Mouse (Mus musculus) midbrain, postnatal 0 days (tissue): Measurements from ENCODE around the gene Nipsnap3b. TPM values are rescaled to one million over a fixed set of nuclear protein-coding genes. Genes with fewer than 3 reads are reported as not detected.

ENCODE experiments used
- ATAC-seq: fragments of 200-750 bp; cut with Nextera tagmentation; 2 replicates; pipeline ENCODE4 v1.8.0; 2017; ENCODE audit warnings: moderate number of reproducible peaks, mild to moderate bottlenecking, moderate TSS enrichment, moderate library complexity; ENCODE audit not compliant: low FRiP score
- DNase-seq: peaks from one replicate; pipeline ENCODE4 v3.0.0-alpha.2; 2015; ENCODE audit warnings: low spot score
- H3K27ac ChIP-seq: fragments of 300-500 bp; sonication (generic); 2 replicates; pipeline ENCODE4 v1.5.1; 2014; ENCODE audit warnings: low read depth, mild to moderate bottlenecking, low read length, mixed read lengths
- H3K27me3 ChIP-seq: fragments of 300-500 bp; sonication (generic); 2 replicates; pipeline ENCODE4 v1.6.1; 2014; ENCODE audit warnings: low read length, control low read depth, mixed read lengths; ENCODE audit not compliant: insufficient read depth
- H3K36me3 ChIP-seq: fragments of 300-500 bp; sonication (generic); 2 replicates; pipeline ENCODE4 v1.6.1; 2014; ENCODE audit warnings: low read length, control low read depth, mixed read lengths; ENCODE audit not compliant: insufficient read depth
- H3K4me1 ChIP-seq: fragments of 300-500 bp; sonication (generic); 2 replicates; pipeline ENCODE4 v1.6.1; 2014; ENCODE audit warnings: mild to moderate bottlenecking, control low read depth, antibody characterized with exemption, low read length, mixed read lengths; ENCODE audit not compliant: insufficient read depth
- H3K4me2 ChIP-seq: fragments of 300-500 bp; sonication (generic); 2 replicates; pipeline ENCODE4 v1.6.1; 2014; ENCODE audit warnings: low read depth, mild to moderate bottlenecking, low read length, mixed read lengths; ENCODE audit not compliant: poor library complexity, severe bottlenecking
- H3K4me3 ChIP-seq: fragments of 300-500 bp; sonication (generic); 2 replicates; pipeline ENCODE4 v1.5.1; 2014; ENCODE audit warnings: low read depth, mild to moderate bottlenecking, low read length, moderate library complexity
- H3K9ac ChIP-seq: fragments of 300-500 bp; sonication (generic); replicated peaks from 2 replicates; pipeline ENCODE4 v1.6.1; 2014; ENCODE audit warnings: mild to moderate bottlenecking, low read length, moderate library complexity, mixed read lengths; ENCODE audit not compliant: poor library complexity, severe bottlenecking
- H3K9me3 ChIP-seq: fragments of 300-500 bp; sonication (generic); 2 replicates; pipeline ENCODE4 v1.6.1; 2016; ENCODE audit warnings: low read length, control low read depth
- CTCF ChIP-seq: IDR thresholded peaks from 2 replicates; pipeline ENCODE4 v1.5.1; 2016; ENCODE audit warnings: antibody characterized with exemption, mild to moderate bottlenecking
- WGBS: fragments of 180-500 bp; shearing (Covaris S2); extraction: QIAGEN DNeasy Blood & Tissue Kit; methylation state at CpG from one replicate; pipeline ENCODE4 v1.1.7; 2014; 5-methylcytosine and 5-hydroxymethylcytosine counted together
- polyA plus RNA-seq: library from polyadenylated mRNA; unstranded; fragments of >200 nt; fragmentation: Nextera tagmentation; extraction: Ambion mirVana; gene quantifications from 2 replicates; pipeline ENCODE4 v1.2.1, GENCODE M21; 2015
- total RNA-seq: library from RNA; depleted of rRNA; stranded (reverse); fragments of >200 nt; gene quantifications from 2 replicates; pipeline ENCODE4 v1.2.3, GENCODE M21; 2014; rRNA removed

Nipsnap3b gene
- total and polyA plus RNA-seq, 2 experiments from 2014 or later, result 110 to 180 TPM

DNA sequence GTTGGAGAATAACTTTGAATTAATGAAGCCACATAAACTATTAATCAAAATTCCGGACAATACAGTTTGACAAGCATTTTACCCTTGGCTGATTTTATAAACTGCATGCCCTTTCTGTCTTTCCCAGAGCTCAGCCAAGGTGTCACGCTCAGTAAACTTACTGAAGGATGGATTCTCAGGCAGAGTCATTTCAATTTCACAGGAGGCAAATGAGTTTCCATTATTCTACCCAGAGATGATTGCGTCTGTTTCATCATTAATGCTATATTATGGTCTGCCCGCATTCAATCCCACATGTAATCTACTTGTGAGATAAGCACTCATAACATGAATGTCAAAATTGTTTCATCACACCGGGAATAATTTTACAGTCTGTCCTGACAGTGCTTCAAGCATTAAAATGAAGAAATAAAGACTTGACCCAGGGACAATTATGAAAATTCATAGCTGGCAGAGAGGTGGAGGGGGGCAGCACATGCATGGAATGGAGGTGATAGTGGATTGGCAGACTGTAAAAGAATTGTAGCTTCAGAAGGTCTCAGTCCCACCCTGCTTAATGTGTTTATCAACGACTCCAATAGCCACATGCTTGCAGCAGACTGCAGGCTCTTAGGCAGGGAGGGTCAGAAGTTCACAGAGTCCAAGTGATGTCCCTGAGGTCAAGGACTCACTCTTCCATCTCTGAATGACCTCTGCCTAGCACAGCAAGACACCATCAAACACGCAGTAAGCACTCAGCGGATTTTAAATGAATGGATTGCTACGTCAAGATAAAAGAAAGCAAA, 34.8 kb downstream of the Nipsnap3b start:
- no peaks in the 10 kb centered on the region for H3K9me3 ChIP-seq
- no peaks in the 10 kb centered on the region for H3K4me1 ChIP-seq
- H3K4me2 ChIP-seq, result no peak overlapping the region
- H3K4me3 ChIP-seq, result no peak overlapping the region
- DNase-seq (no peak), ATAC-seq (no peak)
- TF ChIP-seq CTCF, result no peak
- H3K9ac ChIP-seq, result no peak overlapping the region
- H3K27ac ChIP-seq, result no peak overlapping the region
- no peaks in the 10 kb centered on the region for H3K27me3 ChIP-seq
- WGBS, result 42% methylated on average over 9 of the region's 9 CpGs
- H3K36me3 ChIP-seq, result peaks cover 3% of the 10 kb centered on the region; the same call in 1 of the 2 replicates

DNA sequence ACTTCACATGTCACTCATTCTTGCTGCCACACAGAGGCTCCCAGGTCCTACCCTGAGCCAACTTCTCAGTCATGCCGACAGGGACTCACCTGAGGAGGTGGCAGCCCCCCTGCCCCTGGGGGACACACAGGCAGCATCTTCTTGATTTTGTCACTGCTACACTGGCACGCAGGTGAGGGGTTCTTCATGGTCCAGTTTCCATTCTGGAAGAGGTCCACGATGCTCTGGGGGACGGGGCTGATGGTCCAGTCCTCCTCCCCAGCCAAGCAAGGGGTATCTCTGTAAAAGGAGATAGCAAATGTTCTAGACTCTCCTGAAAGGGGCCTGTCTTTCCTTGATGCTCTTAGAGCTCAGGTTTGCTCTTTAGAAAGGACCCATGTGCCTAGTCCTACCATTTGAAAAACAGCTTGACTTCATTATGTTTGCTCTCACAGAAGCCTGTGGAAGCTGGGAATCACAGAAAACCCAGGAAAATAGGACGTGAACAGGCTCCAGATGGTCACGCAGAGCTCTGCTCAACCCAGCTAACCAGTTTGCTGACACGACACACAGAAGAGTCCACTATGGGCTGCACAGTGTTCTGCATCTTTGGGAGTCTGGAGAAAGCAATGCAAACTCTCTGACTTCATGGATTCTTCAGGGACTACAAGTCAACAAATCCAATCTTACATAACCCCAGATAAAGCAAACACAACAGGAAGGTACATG, 50.8 kb downstream of the Nipsnap3b start:
- Histone ChIP-seq H3K4me1 (no peaks in the 10 kb centered on the region), H3K9me3 (no peaks in the 10 kb centered on the region), H3K36me3 (peaks cover 4% of the 10 kb centered on the region; the same call in 1 of the 2 replicates), H3K9ac (no peak overlapping the region), H3K27ac (no peak overlapping the region), H3K4me2 (no peak overlapping the region), H3K27me3 (no peaks in the 10 kb centered on the region), H3K4me3 (no peak overlapping the region)
- TF ChIP-seq CTCF, result no peak
- no peak for DNase-seq
- 85% methylated on average over 7 of the region's 7 CpGs for WGBS
- ATAC-seq, result no peak

Other genes with a start within 250 kb of the Nipsnap3b start
- gene Olfr275, start 197.3 kb upstream of the Nipsnap3b start, total RNA-seq, result not detected in 2 replicates
- not detected in 2 replicates for gene Olfr275, start 197.3 kb upstream of the Nipsnap3b start, polyA plus RNA-seq
- not detected in 2 replicates for gene Olfr273, start 152.6 kb upstream of the Nipsnap3b start, total RNA-seq
- gene Olfr273, start 152.6 kb upstream of the Nipsnap3b start, polyA plus RNA-seq, result not detected in 2 replicates
- gene Olfr272, start 92.7 kb upstream of the Nipsnap3b start, total RNA-seq, result not detected in 2 replicates
- gene Olfr272, start 92.7 kb upstream of the Nipsnap3b start, polyA plus RNA-seq, result not detected in 2 replicates
- gene Olfr270, start 47.3 kb upstream of the Nipsnap3b start, total RNA-seq, result not detected in 2 replicates
- not detected in 2 replicates for gene Olfr270, start 47.3 kb upstream of the Nipsnap3b start, polyA plus RNA-seq
- not detected in 2 replicates for gene Nipsnap3a, start 22.6 kb upstream of the Nipsnap3b start, total RNA-seq
- not detected in 2 replicates for gene Nipsnap3a, start 22.6 kb upstream of the Nipsnap3b start, polyA plus RNA-seq
- 49.2 and 63.5 TPM in 2 replicates for gene Abca1, start 148.0 kb downstream of the Nipsnap3b start, total RNA-seq
- gene Abca1, start 148.0 kb downstream of the Nipsnap3b start, polyA plus RNA-seq, result 8.0 and 8.6 TPM in 2 replicates